Mouse (Mus musculus) regulatory T cell (primary cell): ENCODE data around the gene Pde7b.
"Not testable (repeated sequence)": the region's sequence is repeated elsewhere in the genome, so short reads cannot be mapped to it uniquely, and the experiment has no call there.

Experiments
- in situ Hi-C: fragments of 300-600 bp; cut with MboI, MseI; formaldehyde crosslinking; loops from one replicate; pipeline ENCODE4 v1.15.1; 2025; ENCODE audit warnings: high pct_unique_total_duplicates

The Pde7b gene

GRCm38 (mm10) chr10:20548833-20549710 is 175.8 kb downstream of the Pde7b start:
- in situ Hi-C loops, result no loop called here

- in situ Hi-C loops, result no loop called here
Measured at GRCm38 (mm10) chr10:20547951-20548551, 176.8 kb downstream of the Pde7b start.

GRCm38 (mm10) chr10:20543121-20543520 is 181.8 kb downstream of the Pde7b start:
- in situ Hi-C loops, result no loop called here

GRCm38 (mm10) chr10:20533811-20534210 is 191.1 kb downstream of the Pde7b start:
- in situ Hi-C loops, result loop anchor here (5.0 kb wide), 1 partner anchor 63 kb away; no protein-coding TSS in a partner anchor

- in situ Hi-C loops, result loop anchor here (5.0 kb wide), 1 partner anchor 65 kb away; no protein-coding TSS in a partner anchor
Measured at GRCm38 (mm10) chr10:20531921-20532320, 193.0 kb downstream of the Pde7b start.

GRCm38 (mm10) chr10:20528544-20529411 is 196.1 kb downstream of the Pde7b start:
- in situ Hi-C loops, result no loop called here

- in situ Hi-C loops, result no loop called here
Measured at GRCm38 (mm10) chr10:20527737-20528136, 197.1 kb downstream of the Pde7b start.

- in situ Hi-C loops, result no loop called here
Measured at GRCm38 (mm10) chr10:20518529-20518889, 206.4 kb downstream of the Pde7b start.

- in situ Hi-C loops, result not testable (repeated sequence)
Measured at GRCm38 (mm10) chr10:20517756-20518528, 206.9 kb downstream of the Pde7b start.

GRCm38 (mm10) chr10:20513891-20514290 is 211.0 kb downstream of the Pde7b start:
- in situ Hi-C loops, result no loop called here

GRCm38 (mm10) chr10:20513461-20513860 is 211.4 kb downstream of the Pde7b start:
- in situ Hi-C loops, result no loop called here

- in situ Hi-C loops, result loop anchor here (10.0 kb wide), 1 partner anchor 135 kb away; no protein-coding TSS in a partner anchor
Measured at GRCm38 (mm10) chr10:20509819-20510218, 215.1 kb downstream of the Pde7b start.

GRCm38 (mm10) chr10:20508497-20508896 is 216.4 kb downstream of the Pde7b start:
- in situ Hi-C loops, result loop anchor here (10.0 kb wide), 1 partner anchor 134 kb away; no protein-coding TSS in a partner anchor

GRCm38 (mm10) chr10:20507732-20508412 is 217.0 kb downstream of the Pde7b start:
- in situ Hi-C loops, result loop anchor here (10.0 kb wide), 1 partner anchor 133 kb away; no protein-coding TSS in a partner anchor

- in situ Hi-C loops, result loop anchor here (10.0 kb wide), 1 partner anchor 132 kb away; no protein-coding TSS in a partner anchor
Measured at GRCm38 (mm10) chr10:20507069-20507468, 217.8 kb downstream of the Pde7b start.

GRCm38 (mm10) chr10:20505454-20505853 is 219.4 kb downstream of the Pde7b start:
- in situ Hi-C loops, result loop anchor here (10.0 kb wide), 1 partner anchor 131 kb away; no protein-coding TSS in a partner anchor

GRCm38 (mm10) chr10:20504800-20505199 is 220.1 kb downstream of the Pde7b start:
- in situ Hi-C loops, result loop anchor here (10.0 kb wide), 1 partner anchor 130 kb away; no protein-coding TSS in a partner anchor

- in situ Hi-C loops, result loop anchor here (10.0 kb wide), 1 partner anchor 129 kb away; no protein-coding TSS in a partner anchor
Measured at GRCm38 (mm10) chr10:20503265-20504025, 221.4 kb downstream of the Pde7b start.

- in situ Hi-C loops, result loop anchor here (10.0 kb wide), 1 partner anchor 126 kb away; no protein-coding TSS in a partner anchor
Measured at GRCm38 (mm10) chr10:20501221-20501620, 223.7 kb downstream of the Pde7b start.
